Mouse (Mus musculus) hindbrain, postnatal 0 days (tissue): ENCODE data around the gene Ptpn13. TPM values are rescaled to one million over a fixed set of nuclear protein-coding genes. Genes with fewer than 3 reads are reported as not detected.
A peak's percentile ranks its signal among the peaks of the same experiment; 100 is the strongest.

ENCODE experiments used
- ATAC-seq: fragments of 200-750 bp; cut with Nextera tagmentation; 2 replicates; pipeline ENCODE4 v1.8.0; 2017; ENCODE audit warnings: mild to moderate bottlenecking, moderate TSS enrichment, moderate library complexity
- DNase-seq: peaks from one replicate; pipeline ENCODE4 v3.0.0-alpha.2; 2015; ENCODE audit warnings: low spot score
- H3K27ac ChIP-seq: fragments of 300-500 bp; sonication (generic); 2 replicates; pipeline ENCODE4 v1.5.1; 2014; ENCODE audit warnings: mild to moderate bottlenecking
- H3K27me3 ChIP-seq: fragments of 300-500 bp; sonication (generic); 2 replicates; pipeline ENCODE4 v1.6.1; 2014; ENCODE audit warnings: low read length, mixed read lengths; ENCODE audit not compliant: insufficient read depth
- H3K36me3 ChIP-seq: fragments of 300-500 bp; sonication (generic); 2 replicates; pipeline ENCODE4 v1.6.1; 2014; ENCODE audit warnings: low read length, mixed read lengths; ENCODE audit not compliant: insufficient read depth
- H3K4me1 ChIP-seq: fragments of 300-500 bp; sonication (generic); 2 replicates; pipeline ENCODE4 v1.6.1; 2014; ENCODE audit warnings: antibody characterized with exemption, low read length, mixed read lengths; ENCODE audit not compliant: insufficient read depth
- H3K4me2 ChIP-seq: fragments of 300-500 bp; sonication (generic); 2 replicates; pipeline ENCODE4 v1.6.1; 2014; ENCODE audit warnings: low read depth, mild to moderate bottlenecking, low read length, moderate library complexity, mixed read lengths
- H3K4me3 ChIP-seq: fragments of 300-500 bp; sonication (generic); 2 replicates; pipeline ENCODE4 v1.5.1; 2014; ENCODE audit warnings: low read length
- H3K9ac ChIP-seq: fragments of 300-500 bp; sonication (generic); replicated peaks from 2 replicates; pipeline ENCODE4 v1.6.1; 2014; ENCODE audit warnings: mild to moderate bottlenecking, low read length, moderate library complexity, mixed read lengths
- H3K9me3 ChIP-seq: fragments of 300-500 bp; sonication (generic); 2 replicates; pipeline ENCODE4 v1.6.1; 2016; ENCODE audit warnings: low read length, mixed read lengths
- CTCF ChIP-seq: IDR thresholded peaks from 2 replicates; pipeline ENCODE4 v1.5.1; 2016; ENCODE audit warnings: antibody characterized with exemption, control low read depth, low read depth
- WGBS: fragments of 180-500 bp; shearing (Covaris S2); extraction: QIAGEN DNeasy Blood & Tissue Kit; methylation state at CpG from one replicate; pipeline ENCODE4 v1.1.7; 2014; 5-methylcytosine and 5-hydroxymethylcytosine counted together
- polyA plus RNA-seq: library from polyadenylated mRNA; unstranded; fragments of >200 nt; fragmentation: Nextera tagmentation; extraction: Ambion mirVana; gene quantifications from 2 replicates; pipeline ENCODE4 v1.2.1, GENCODE M21; 2015
- total RNA-seq: library from RNA; depleted of rRNA; stranded (reverse); fragments of >200 nt; gene quantifications from 2 replicates; pipeline ENCODE4 v1.2.3, GENCODE M21; 2014

Ptpn13 gene
- total and polyA plus RNA-seq, 2 experiments from 2014 or later = 2.8 to 12.9 TPM

DNA sequence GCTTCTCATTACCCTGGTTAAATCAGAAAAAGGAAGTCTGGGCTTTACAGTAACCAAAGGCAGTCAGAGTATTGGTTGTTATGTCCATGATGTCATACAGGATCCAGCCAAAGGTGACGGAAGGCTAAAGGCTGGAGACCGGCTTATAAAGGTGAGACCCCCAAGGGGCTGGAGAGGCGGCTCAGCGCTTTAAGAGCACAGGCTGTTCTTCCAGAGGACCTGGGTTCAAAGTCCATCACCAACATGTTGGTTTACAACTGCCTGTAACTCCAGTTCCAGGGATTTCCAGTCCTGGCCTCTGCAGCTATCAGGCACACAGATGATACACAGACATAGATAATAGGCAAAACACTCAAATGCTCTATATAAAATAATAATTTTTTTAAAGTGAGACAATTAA lies 143.0 kb downstream of the Ptpn13 start:
- Histone ChIP-seq H3K4me3 (no peak overlapping the region), H3K9ac (no peak overlapping the region), H3K27ac (no peak overlapping the region), H3K9me3 (no peaks in the 10 kb centered on the region), H3K27me3 (no peaks in the 10 kb centered on the region), H3K4me2 (no peak overlapping the region), H3K36me3 (no peaks in the 10 kb centered on the region), H3K4me1 (no peaks in the 10 kb centered on the region)
- 93% methylated on average over 4 of the region's 4 CpGs for WGBS
- DNase-seq (no peak), ATAC-seq (no peak)
- TF ChIP-seq CTCF = no peak

DNA sequence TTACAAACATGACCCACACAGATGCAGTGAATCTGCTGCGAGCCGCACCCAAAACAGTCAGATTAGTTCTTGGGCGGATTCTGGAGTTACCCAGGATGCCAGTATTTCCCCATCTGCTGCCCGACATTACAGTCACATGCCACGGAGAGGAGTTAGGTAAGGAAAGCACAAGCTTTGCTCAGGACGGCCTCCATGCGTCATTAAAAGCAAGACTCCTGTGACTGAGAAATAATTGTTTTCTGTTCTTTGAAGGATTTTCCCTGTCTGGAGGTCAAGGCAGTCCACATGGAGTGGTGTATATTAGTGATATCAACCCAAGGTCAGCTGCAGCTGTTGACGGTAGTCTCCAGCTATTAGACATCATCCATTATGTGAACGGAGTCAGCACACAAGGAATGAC lies 144.5 kb downstream of the Ptpn13 start:
- DNase-seq (no peak), ATAC-seq (no peak)
- WGBS = 90% methylated on average over 9 of the region's 9 CpGs
- Histone ChIP-seq H3K4me1 (no peaks in the 10 kb centered on the region), H3K36me3 (no peaks in the 10 kb centered on the region), H3K4me2 (no peak overlapping the region), H3K27me3 (no peaks in the 10 kb centered on the region), H3K9ac (no peak overlapping the region), H3K9me3 (no peaks in the 10 kb centered on the region), H3K4me3 (no peak overlapping the region), H3K27ac (no peak overlapping the region)
- no peak for TF ChIP-seq CTCF

DNA sequence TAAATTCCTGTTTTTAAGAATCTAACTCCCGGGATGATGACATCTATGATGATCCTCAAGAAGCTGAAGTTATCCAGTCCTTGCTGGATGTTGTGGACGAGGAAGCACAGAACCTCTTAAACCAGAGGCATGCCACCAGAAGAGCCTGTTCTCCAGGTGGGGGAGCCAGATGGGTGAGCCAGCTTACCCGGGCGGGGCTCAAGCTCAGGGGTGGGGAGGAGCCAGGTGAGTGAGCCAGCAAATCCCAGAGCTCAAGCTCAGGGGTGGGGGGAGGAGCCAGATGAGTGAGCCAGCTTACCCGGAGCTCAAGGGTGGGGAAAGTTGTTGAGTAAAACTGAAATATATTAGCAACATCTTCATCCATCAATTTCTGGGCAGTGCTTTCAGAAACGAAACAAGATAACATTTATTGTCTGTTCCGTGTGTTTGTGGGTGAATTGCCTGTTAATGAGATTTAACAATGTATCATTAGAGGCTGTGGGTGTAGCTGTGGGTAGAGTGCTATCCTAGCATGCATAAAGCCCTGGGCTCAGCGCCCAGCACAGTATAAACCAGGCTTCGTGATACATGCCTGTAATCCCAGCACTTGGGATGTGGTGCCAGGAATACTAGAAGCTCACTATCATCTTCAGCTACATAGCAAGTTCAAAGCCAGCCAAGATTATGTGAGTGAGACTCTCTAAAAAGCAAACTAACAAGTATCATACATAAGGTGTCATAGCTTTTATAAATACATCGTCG lies 154.9 kb downstream of the Ptpn13 start:
- no peaks in the 10 kb centered on the region for H3K36me3 ChIP-seq
- ATAC-seq (no peak), DNase-seq (no peak)
- H3K9me3 ChIP-seq = no peaks in the 10 kb centered on the region
- no peak overlapping the region for H3K27ac ChIP-seq
- no peak overlapping the region for H3K4me2 ChIP-seq
- no peaks in the 10 kb centered on the region for H3K27me3 ChIP-seq
- 74% methylated on average over 11 of the region's 11 CpGs for WGBS
- H3K4me1 ChIP-seq = no peaks in the 10 kb centered on the region
- no peak for TF ChIP-seq CTCF
- H3K4me3 ChIP-seq = no peak overlapping the region
- no peak overlapping the region for H3K9ac ChIP-seq

DNA sequence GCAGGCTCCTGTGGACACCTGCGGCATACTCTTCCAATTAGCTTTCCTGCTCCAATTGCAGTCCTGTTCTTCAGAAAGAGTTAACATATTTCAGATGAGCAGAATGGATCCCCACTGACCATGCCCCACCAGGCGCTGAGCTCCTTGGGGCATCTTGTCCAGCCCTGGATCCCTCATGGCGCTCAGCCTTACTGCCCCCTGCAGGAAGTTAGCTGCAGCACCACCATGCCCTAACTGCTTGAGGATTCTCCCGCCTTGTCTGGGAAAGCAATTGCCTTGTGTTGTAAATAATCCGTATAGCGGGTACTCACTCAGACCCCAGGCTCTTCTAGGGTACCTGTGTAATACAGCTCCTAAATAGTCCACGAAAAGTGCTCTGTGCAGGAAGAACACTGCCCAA lies 162.2 kb downstream of the Ptpn13 start:
- Histone ChIP-seq H3K4me3 (no peak overlapping the region), H3K27me3 (no peaks in the 10 kb centered on the region), H3K9me3 (no peaks in the 10 kb centered on the region), H3K9ac (no peak overlapping the region), H3K4me1 (no peaks in the 10 kb centered on the region), H3K36me3 (no peaks in the 10 kb centered on the region), H3K4me2 (no peak overlapping the region), H3K27ac (no peak overlapping the region)
- peak; percentile 52 for TF ChIP-seq CTCF
- DNase-seq (no peak), ATAC-seq (no peak)
- WGBS = 87% methylated on average over 7 of the region's 7 CpGs

DNA sequence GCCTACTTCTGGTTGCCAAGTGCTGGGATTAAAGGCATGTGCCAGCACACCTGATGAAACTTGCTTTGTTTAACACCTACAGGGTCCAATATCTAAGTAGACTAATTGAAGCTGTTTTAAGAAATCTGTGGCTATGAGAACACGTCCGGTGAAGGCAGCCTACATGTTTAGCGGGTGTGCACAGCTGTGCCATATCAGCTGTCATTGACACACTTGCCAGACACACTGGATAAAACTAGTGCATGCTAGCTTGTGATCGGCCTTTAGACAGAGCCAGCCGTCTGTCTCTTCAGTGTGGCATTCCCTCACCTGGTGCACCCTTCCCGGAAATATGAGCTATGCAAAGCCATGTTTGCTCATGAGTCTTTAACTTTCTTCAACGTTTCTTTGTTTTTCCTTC lies 166.9 kb downstream of the Ptpn13 start:
- DNase-seq = no peak
- TF ChIP-seq CTCF = no peak
- Histone ChIP-seq H3K27me3 (no peaks in the 10 kb centered on the region), H3K4me1 (no peaks in the 10 kb centered on the region), H3K27ac (no peak overlapping the region), H3K4me3 (no peak overlapping the region), H3K36me3 (no peaks in the 10 kb centered on the region), H3K4me2 (no peak overlapping the region), H3K9ac (no peak overlapping the region), H3K9me3 (no peaks in the 10 kb centered on the region)
- WGBS = 84% methylated on average over 7 of the region's 7 CpGs
- no peak for ATAC-seq

DNA sequence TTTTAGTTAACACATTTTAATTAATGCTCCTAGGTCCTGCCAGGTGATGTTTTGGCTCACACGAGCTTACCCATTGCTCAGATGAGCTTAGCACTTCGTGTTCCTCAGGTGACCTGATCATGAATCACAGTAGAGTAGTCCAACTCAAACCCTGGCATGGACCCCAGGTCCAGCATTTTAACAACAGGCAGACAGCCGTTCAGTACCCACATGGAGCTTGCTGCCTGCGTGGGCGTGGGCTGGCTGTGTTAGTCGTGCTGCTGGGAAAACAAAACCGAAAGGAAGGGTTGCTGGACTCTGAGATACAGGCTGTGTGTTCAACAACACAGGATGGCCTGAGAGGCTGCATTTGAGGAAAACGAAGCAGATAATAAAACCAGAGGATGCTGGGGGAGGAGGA lies 167.7 kb downstream of the Ptpn13 start:
- H3K9ac ChIP-seq = no peak overlapping the region
- WGBS = 67% methylated on average over 8 of the region's 8 CpGs
- H3K4me1 ChIP-seq = no peaks in the 10 kb centered on the region
- no peak for TF ChIP-seq CTCF
- no peaks in the 10 kb centered on the region for H3K9me3 ChIP-seq
- H3K4me2 ChIP-seq = no peak overlapping the region
- ATAC-seq (no peak), DNase-seq (no peak)
- H3K27me3 ChIP-seq = no peaks in the 10 kb centered on the region
- no peak overlapping the region for H3K27ac ChIP-seq
- H3K36me3 ChIP-seq = no peaks in the 10 kb centered on the region
- H3K4me3 ChIP-seq = no peak overlapping the region

DNA sequence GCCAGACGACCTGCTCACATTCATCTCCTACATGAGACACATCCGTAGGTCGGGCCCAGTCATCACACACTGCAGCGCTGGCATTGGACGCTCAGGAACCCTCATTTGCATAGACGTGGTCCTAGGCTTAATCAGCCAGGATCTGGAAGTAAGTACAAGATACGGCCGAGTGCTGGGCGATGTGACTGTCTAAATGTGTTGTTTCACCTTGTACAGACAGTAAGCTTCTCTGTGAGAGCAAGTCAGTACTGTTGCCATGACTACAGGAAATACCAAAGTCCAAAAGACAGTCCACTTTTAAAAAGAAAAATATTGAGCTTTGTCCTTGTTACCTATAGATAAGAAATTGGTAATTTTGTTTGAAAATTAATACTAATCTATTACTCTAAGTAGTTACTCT lies 168.6 kb downstream of the Ptpn13 start:
- H3K27me3 ChIP-seq = no peaks in the 10 kb centered on the region
- ATAC-seq (peak; percentile 50; the same call in 1 of the 2 replicates), DNase-seq (peak; percentile 42)
- H3K9ac ChIP-seq = no peak overlapping the region
- no peaks in the 10 kb centered on the region for H3K36me3 ChIP-seq
- no peak overlapping the region for H3K4me2 ChIP-seq
- no peak overlapping the region for H3K4me3 ChIP-seq
- H3K4me1 ChIP-seq = no peaks in the 10 kb centered on the region
- H3K9me3 ChIP-seq = no peaks in the 10 kb centered on the region
- WGBS = 68% methylated on average over 9 of the region's 9 CpGs
- H3K27ac ChIP-seq = no peak overlapping the region
- TF ChIP-seq CTCF = no peak
